Mouse (Mus musculus) cerebellum, postnatal 25 days (tissue): Measurements from ENCODE around the gene Zar1.
"Not testable (repeated sequence)": the region's sequence is repeated elsewhere in the genome, so short reads cannot be mapped to it uniquely, and the experiment has no call there.

ENCODE experiments used
- DNase-seq, 2 experiments: peaks; one replicate each; pipeline ENCODE4 v3.0.0; 2021; ENCODE audit warnings: mixed read lengths in 2 of 2

Zar1 gene

DNA sequence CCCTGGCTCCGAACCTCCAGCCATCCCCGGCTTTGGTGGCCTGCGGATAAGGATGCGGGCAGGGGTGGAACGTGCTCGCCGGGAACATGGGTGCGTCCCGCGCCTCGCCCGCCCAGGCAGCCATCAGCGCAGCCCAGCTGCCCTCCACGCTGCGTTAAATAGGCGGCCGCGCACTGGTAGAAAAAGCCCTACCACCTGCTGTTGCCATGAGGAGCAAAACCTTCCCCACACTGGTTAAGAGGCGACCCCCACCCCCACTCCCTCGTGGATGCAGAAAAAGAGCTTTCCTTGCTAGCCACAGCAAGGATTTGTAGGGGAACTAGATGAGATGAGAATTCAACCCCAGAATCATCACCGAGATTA, at the start of gene Zar1:
Zar1 (minus strand) TSS at position 285 of the 363 bp plus-strand sequence.
- not testable (repeated sequence) for DNase-seq

- DNase-seq = no peak
These were observed 49.0 kb upstream of the Zar1 start for GRCm38 (mm10) chr5:72630026-72630425.

- no peak for DNase-seq
These were observed 40.0 kb upstream of the Zar1 start for GRCm38 (mm10) chr5:72621022-72621421.

- DNase-seq = no peak
These were observed 36.4 kb upstream of the Zar1 start for GRCm38 (mm10) chr5:72617413-72617812.

- DNase-seq = no peak
These were observed 22.1 kb upstream of the Zar1 start for GRCm38 (mm10) chr5:72603138-72603537.

GRCm38 (mm10) chr5:72601006-72601405, 20.0 kb upstream of the Zar1 start:
- DNase-seq = peak in 1 of 2 experiments; percentile 41

DNA sequence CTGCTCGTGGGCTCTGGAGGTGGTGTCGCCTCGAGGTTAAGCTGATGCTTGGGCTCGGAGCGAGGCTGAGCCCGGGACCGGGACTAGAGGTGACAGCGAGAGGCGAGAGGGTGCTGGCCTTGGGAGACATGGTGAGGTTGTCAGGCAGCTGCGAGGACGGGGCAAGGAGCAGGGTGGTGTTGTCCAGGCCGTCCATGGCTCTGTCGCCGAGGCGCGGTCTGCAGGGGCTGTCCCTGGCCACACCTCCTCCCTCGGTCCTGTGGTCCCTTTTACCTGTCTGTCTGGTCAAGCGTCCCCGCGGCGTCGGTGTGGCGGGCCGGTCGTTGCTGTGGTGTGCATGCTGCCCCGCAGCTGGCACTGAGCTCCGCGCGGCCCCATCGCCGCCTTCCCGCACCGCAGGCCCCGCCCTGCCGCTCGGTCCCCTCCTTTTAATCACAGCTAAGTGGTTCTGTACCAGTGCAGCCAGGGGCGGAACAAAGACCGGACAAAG, 6.2 kb upstream of the Zar1 start, which contains the start of gene Gm5868:
Gm5868 (minus strand) TSS at position 360 of the 490 bp plus-strand sequence.
- DNase-seq = peak in 1 of 2 experiments; percentile 4

DNA sequence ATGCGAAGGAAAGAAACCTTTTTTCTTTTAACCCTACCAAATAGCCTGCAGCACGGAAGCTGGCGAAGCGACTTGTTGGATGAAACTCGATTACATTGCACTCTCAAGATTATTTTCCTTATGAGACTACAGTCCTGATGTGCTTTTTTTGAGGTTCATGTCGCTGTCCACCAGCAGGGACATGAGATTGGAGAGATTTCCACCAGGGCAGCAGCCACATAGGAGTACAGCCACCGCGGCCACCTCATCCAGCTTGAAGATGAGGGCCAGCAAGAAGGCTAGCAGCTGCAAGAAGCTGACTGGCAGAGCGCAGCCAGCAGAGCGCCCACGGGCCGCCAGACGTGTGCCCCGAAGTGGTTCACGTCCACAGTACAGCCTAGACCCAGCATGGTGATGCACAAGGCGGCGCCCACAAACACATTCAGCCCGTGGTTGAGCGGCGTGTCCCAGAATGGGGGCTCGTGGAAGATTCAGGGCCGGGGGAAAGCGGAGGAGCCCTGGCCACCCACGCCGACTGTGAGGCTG, 5.7 kb upstream of the Zar1 start:
- DNase-seq = not testable (repeated sequence)

- DNase-seq = not testable (repeated sequence)
These were observed 5.1 kb upstream of the Zar1 start for GRCm38 (mm10) chr5:72586122-72586521.

GRCm38 (mm10) chr5:72580088-72580969, 725 bp downstream of the Zar1 start:
- DNase-seq = peak; percentile 15 to 18

GRCm38 (mm10) chr5:72579599-72579998, 1.5 kb downstream of the Zar1 start:
- not testable (repeated sequence) for DNase-seq

GRCm38 (mm10) chr5:72565621-72566020, 15.4 kb downstream of the Zar1 start:
- DNase-seq = no peak

DNA sequence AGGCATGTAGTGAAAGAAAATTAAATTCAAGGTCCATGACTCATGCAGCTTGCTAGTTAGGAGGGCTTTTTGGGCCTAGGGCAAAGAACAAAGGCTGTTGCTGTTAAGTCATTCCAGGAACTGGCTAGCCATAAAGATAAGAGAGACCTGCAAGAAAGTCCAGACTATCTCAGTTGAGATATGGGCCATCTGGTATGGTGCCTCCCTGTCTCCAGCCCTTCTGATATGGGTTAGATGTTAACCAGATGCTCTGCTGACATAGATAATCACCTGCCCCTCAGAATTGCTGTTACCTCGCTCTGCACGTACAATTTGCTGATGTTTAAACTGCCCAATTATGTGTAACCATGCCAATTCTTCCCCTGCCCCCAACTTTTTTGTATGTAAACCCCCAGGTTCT, 17.9 kb downstream of the Zar1 start:
- not testable (repeated sequence) for DNase-seq

DNA sequence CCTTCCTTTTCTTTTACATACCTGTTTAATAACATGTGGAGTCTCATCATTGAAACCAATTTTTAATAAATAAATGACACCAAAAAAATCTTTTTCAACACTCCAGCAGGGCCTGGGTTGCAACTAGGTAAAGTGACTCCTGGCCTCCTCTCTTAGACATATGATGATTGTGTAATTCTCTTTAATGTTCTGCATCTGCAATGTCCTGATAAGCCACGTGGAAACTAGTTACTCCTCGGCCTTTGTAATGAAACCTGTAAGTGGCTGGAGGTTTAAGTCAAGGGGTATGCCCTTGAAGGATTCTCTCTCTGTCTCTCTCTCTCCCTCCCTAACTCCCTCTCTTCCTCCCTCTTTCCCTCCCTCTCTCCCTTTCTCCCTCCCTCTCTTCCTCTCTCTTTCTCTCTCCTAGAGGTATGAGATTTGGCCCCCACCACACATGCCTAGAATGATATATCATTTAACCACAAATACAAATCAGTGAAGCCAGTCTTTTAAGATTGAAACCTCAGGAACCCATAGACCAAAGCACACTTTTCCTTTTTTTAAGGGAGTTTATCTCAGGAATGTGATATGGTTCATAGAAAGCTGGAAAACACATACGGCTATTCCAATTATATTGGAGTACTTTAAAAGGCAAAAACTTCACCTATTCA, 20.0 kb downstream of the Zar1 start:
- DNase-seq = no peak

DNA sequence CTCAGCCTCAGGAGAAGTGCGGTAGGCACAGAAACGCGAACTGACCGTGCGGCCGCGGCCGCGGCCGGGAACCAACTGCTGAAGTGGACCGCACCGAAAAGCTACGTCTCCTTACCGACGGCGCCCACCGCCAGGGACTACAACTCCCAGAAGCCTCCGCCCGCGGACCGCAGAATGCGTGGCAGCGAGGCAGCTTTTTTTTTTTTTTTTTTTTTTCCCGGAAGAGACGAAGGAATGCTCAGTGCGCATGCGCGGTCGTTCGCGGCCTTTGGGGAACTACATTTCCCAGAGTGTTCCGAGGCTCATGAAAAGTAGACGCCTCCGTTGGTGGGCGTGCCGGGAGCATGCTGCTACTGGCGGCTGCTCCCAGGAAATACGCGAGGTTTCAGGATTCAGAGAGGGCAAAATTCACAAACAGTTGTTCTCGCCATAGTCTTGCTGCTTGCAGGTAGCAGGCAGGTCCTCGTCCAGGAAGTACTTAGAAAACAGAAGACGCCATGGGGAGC, 21.5 kb downstream of the Zar1 start, which contains the start of gene Nfxl1:
Nfxl1 (minus strand) TSS at position 141 of the 506 bp plus-strand sequence.
- peak; percentile 96 to 99 for DNase-seq

DNA sequence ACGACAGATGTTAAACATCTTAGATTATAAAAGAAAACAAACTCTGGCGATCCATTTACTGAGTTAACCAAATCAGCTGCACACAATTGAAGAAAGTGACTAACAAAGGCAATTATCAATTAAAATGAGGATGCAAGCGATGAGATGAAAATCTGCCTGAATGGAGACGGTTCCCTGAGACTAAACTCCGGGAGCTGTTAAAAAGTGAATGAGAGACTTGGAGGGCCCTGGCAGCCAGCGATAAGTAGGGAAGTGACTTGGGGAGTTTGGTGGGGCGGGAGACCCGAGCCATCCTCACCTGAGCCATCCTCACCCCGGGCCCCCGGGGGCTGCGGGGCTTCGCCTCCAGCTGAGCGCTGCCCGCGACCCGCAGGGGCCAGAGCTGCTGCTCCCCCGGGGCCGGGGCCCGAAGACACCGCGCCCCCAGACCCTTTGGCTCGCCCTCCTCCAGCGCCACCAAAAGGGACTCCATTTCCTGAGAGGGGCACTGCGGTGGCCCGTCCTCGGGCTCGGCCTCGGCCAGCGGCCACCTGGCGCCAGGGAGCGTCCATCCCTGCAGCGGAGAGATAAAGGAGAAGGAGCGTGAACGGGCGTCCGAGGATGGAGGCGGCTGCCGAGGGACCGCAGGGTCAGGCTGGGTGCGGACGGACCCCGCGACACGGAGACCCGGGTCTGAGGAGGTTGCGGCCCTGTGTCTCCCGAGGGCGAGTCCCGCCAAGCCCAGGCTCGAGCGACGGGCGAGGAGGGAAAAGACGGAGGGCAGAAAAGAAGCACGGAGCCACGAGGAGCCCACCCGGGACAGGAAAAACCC, 22.1 kb downstream of the Zar1 start:
- DNase-seq = no peak

GRCm38 (mm10) chr5:72556245-72556644, 24.8 kb downstream of the Zar1 start:
- no peak for DNase-seq

DNA sequence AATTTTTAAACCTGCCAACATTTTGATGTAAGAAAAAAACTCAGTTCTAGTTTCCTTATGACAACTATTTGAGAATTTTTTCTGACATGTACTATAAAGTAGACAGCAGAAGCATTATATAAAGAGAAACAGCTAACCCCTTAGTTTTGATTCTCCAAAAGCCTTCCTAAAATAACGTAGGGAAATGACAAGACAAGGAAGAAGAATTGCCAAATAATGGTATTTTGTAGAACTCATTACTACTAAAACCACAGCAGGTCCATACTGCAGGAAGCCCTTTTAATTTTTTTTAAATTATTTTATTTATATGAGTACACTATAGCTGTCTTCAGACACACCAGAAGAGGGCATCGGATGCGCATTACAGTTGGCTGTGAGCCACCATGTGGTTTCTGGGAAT, 29.8 kb downstream of the Zar1 start:
- DNase-seq = no peak

DNA sequence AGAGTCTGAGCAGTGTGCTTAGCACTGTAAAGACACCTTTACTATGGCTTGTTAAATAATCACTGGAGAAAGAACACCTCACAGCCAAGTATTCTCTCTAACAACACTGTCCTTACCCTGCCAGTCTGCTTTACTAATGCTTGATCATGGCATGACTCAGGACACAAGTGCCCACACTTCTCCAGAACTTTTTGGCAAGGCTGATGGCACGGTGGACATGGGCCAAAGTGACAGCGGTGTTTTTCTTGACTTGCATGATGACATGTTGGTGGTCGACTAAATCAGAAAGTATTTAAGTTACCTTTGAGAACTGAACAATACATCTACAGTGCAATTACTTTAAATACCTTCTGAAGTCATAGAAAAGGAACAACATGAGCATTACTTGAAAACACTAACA, 52.2 kb downstream of the Zar1 start:
- no peak for DNase-seq
